Mouse (Mus musculus): ENCODE data around the gene Ifna11.
"Not testable (repeated sequence)": the region's sequence is repeated elsewhere in the genome, so short reads cannot be mapped to it uniquely, and the experiment has no call there.

Ifna11 gene

DNA sequence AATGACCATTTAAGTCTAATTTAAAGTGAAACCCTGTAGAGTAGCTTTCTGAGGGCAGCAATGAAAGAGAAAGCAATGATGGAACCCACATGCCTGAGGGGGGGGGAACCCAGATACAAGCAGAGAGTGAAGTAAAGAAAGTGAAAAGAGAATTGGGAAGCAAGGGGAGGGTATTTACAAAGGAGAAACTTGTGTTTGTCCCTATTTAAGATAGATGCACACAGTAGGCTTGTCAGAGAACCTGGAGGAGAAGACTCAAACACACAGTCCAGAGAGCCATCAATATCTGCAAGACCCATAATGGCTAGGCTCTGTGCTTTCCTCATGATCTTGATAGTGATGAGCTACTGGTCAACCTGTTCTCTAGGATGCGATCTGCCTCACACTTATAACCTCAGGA is at the start of gene Ifna11:
Ifna11 (plus strand) TSS at position 301 of the 400 bp plus-strand sequence.
- no peak for DNase-seq (ENCODE audit: low spot score in 2 of 2)

DNA sequence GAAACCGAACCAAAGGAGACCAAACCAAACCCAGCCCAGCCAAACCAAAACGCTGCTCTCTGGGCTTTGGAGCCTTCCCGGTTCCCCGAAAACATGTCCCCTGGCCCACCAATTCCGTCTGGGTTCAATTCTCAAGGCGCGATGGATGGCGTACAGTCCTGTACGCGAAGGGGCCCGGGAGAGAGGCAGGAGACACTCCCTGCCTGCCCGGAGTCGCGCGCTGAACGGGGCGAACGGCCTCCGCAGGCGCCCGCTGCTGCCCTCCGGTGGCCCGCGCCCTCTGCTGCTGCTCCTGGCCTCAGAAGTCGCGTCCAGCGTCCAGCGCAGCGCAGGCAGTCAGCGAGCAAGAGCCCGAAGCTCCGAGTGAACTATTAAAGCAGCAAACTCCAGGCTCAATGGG is 46.2 kb upstream of the Ifna11 start, which contains the start of gene Gm13290:
Gm13290 (plus strand) TSS at position 301 of the 400 bp plus-strand sequence.
- DNase-seq (ENCODE audit: low spot score in 2 of 2): not testable (repeated sequence)

DNA sequence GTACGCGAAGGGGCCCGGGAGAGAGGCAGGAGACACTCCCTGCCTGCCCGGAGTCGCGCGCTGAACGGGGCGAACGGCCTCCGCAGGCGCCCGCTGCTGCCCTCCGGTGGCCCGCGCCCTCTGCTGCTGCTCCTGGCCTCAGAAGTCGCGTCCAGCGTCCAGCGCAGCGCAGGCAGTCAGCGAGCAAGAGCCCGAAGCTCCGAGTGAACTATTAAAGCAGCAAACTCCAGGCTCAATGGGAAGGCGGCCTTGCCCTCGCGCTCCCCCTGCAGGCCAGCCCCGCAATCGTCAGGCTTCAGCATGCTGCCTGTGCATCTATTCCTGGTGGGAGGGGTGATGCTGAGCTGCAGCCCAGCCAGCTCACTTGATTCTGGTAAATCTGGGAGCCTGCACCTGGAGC is 43.1 kb upstream of the Ifna11 start, which contains the start of gene Gm13289:
Gm13289 (plus strand) TSS at position 301 of the 400 bp plus-strand sequence.
- not testable (repeated sequence) for DNase-seq (ENCODE audit: low spot score in 2 of 2)

DNA sequence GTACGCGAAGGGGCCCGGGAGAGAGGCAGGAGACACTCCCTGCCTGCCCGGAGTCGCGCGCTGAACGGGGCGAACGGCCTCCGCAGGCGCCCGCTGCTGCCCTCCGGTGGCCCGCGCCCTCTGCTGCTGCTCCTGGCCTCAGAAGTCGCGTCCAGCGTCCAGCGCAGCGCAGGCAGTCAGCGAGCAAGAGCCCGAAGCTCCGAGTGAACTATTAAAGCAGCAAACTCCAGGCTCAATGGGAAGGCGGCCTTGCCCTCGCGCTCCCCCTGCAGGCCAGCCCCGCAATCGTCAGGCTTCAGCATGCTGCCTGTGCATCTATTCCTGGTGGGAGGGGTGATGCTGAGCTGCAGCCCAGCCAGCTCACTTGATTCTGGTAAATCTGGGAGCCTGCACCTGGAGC is 40.2 kb upstream of the Ifna11 start, which contains the start of gene Gm13272:
Gm13272 (plus strand) TSS at position 301 of the 400 bp plus-strand sequence.
- not testable (repeated sequence) for DNase-seq (ENCODE audit: low spot score in 2 of 2)

DNA sequence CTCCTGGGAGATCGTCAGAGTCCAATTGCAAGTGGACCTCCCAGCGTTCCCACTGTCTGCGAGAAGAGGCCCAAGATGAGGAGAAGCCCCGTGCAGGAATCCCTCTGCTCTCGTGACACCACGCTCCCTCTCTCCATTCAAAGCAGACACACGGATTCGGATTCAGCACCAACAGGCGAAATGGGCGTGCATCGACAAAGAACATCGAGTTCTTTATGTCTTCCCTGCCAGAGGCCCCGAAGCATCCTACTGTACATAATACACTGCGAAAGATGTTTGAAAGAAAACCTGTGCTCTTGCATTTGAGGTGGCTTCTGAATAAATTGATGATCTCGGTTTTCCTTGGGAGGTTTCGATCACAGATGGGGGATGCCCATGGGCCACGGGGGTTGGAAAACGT is 39.4 kb upstream of the Ifna11 start:
- DNase-seq (ENCODE audit: low spot score in 2 of 2): not testable (repeated sequence)

DNA sequence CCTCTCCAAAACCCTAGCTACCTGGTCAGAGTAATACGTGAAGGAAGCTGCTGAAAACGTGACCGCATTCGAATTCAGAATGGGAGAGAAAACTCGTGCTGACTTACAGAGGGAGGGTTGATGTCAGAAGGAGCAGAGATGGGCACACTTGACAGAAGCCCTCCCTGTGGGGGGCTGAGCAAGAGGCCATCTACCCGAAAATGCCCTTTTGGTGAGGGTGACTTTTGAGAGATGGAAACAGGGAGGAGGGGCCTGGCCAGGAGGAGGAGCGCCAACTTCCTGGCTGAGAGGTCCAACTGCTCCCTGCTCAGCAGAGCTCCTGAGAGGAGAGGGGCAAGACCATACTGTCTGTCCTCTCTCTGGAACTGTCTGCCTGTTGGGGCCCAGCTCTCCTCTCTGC is 37.9 kb upstream of the Ifna11 start, which contains the start of gene Ifnz:
Ifnz (plus strand) TSS at position 301 of the 400 bp plus-strand sequence.
- DNase-seq (ENCODE audit: low spot score in 2 of 2): not testable (repeated sequence)

DNA sequence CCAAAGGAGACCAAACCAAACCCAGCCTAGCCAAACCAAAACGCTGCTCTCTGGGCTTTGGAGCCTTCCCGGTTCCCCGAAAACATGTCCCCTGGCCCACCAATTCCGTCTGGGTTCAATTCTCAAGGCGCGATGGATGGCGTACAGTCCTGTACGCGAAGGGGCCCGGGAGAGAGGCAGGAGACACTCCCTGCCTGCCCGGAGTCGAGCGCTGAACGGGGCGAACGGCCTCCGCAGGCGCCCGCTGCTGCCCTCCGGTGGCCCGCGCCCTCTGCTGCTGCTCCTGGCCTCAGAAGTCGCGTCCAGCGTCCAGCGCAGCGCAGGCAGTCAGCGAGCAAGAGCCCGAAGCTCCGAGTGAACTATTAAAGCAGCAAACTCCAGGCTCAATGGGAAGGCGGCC is 37.4 kb upstream of the Ifna11 start:
- DNase-seq (ENCODE audit: low spot score in 2 of 2): not testable (repeated sequence)

DNA sequence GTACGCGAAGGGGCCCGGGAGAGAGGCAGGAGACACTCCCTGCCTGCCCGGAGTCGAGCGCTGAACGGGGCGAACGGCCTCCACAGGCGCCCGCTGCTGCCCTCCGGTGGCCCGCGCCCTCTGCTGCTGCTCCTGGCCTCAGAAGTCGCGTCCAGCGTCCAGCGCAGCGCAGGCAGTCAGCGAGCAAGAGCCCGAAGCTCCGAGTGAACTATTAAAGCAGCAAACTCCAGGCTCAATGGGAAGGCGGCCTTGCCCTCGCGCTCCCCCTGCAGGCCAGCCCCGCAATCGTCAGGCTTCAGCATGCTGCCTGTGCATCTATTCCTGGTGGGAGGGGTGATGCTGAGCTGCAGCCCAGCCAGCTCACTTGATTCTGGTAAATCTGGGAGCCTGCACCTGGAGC is 34.4 kb upstream of the Ifna11 start, which contains the start of gene Gm13276:
Gm13276 (plus strand) TSS at position 301 of the 400 bp plus-strand sequence.
- DNase-seq (ENCODE audit: low spot score in 2 of 2): not testable (repeated sequence)

DNA sequence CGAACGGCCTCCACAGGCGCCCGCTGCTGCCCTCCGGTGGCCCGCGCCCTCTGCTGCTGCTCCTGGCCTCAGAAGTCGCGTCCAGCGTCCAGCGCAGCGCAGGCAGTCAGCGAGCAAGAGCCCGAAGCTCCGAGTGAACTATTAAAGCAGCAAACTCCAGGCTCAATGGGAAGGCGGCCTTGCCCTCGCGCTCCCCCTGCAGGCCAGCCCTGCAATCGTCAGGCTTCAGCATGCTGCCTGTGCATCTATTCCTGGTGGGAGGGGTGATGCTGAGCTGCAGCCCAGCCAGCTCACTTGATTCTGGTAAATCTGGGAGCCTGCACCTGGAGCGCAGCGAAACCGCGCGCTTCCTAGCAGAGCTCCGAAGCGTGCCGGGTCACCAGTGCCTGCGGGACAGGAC is 31.4 kb upstream of the Ifna11 start, which contains the start of gene Gm13277:
Gm13277 (plus strand) TSS at position 231 of the 400 bp plus-strand sequence.
- peak; percentile 29 to 69 for DNase-seq (ENCODE audit: low spot score in 2 of 2)

DNA sequence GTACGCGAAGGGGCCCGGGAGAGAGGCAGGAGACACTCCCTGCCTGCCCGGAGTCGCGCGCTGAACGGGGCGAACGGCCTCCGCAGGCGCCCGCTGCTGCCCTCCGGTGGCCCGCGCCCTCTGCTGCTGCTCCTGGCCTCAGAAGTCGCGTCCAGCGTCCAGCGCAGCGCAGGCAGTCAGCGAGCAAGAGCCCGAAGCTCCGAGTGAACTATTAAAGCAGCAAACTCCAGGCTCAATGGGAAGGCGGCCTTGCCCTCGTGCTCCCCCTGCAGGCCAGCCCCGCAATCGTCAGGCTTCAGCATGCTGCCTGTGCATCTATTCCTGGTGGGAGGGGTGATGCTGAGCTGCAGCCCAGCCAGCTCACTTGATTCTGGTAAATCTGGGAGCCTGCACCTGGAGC is 28.5 kb upstream of the Ifna11 start, which contains the start of gene Gm13278:
Gm13278 (plus strand) TSS at position 301 of the 400 bp plus-strand sequence.
- DNase-seq (ENCODE audit: low spot score in 2 of 2): not testable (repeated sequence)

DNA sequence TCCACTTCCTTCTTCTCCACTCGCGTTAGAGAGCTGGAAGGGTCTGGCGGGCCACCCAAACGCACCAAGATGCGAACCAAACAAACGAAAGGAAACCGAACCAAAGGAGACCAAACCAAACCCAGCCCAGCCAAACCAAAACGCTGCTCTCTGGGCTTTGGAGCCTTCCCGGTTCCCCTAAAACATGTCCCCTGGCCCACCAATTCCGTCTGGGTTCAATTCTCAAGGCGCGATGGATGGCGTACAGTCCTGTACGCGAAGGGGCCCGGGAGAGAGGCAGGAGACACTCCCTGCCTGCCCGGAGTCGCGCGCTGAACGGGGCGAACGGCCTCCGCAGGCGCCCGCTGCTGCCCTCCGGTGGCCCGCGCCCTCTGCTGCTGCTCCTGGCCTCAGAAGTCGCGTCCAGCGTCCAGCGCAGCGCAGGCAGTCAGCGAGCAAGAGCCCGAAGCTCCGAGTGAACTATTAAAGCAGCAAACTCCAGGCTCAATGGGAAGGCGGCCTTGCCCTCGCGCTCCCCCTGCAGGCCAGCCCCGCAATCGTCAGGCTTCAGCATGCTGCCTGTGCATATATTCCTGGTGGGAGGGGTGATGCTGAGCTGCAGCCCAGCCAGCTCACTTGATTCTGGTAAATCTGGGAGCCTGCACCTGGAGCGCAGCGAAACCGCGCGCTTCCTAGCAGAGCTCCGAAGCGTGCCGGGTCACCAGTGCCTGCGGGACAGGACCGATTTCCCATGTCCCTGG is 25.7 kb upstream of the Ifna11 start, which contains the start of gene Gm13275:
Gm13275 (plus strand) TSS at position 552 of the 740 bp plus-strand sequence.
- peak; percentile 42 to 64 for DNase-seq (ENCODE audit: low spot score in 2 of 2)

DNA sequence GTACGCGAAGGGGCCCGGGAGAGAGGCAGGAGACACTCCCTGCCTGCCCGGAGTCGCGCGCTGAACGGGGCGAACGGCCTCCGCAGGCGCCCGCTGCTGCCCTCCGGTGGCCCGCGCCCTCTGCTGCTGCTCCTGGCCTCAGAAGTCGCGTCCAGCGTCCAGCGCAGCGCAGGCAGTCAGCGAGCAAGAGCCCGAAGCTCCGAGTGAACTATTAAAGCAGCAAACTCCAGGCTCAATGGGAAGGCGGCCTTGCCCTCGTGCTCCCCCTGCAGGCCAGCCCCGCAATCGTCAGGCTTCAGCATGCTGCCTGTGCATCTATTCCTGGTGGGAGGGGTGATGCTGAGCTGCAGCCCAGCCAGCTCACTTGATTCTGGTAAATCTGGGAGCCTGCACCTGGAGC is 22.7 kb upstream of the Ifna11 start, which contains the start of gene Gm13279:
Gm13279 (plus strand) TSS at position 301 of the 400 bp plus-strand sequence.
- not testable (repeated sequence) for DNase-seq (ENCODE audit: low spot score in 2 of 2)

DNA sequence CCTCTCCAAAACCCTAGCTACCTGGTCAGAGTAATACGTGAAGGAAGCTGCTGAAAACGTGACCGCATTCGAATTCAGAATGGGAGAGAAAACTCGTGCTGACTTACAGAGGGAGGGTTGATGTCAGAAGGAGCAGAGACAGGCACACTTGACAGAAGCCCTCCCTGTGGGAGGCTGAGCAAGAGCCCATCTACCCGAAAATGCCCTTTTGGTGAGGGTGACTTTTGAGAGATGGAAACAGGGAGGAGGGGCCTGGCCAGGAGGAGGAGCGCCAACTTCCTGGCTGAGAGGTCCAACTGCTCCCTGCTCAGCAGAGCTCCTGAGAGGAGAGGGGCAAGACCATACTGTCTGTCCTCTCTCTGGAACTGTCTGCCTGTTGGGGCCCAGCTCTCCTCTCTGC is 20.4 kb upstream of the Ifna11 start, which contains the start of gene Gm13285:
Gm13285 (plus strand) TSS at position 301 of the 400 bp plus-strand sequence.
- not testable (repeated sequence) for DNase-seq (ENCODE audit: low spot score in 2 of 2)

DNA sequence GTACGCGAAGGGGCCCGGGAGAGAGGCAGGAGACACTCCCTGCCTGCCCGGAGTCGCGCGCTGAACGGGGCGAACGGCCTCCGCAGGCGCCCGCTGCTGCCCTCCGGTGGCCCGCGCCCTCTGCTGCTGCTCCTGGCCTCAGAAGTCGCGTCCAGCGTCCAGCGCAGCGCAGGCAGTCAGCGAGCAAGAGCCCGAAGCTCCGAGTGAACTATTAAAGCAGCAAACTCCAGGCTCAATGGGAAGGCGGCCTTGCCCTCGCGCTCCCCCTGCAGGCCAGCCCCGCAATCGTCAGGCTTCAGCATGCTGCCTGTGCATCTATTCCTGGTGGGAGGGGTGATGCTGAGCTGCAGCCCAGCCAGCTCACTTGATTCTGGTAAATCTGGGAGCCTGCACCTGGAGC is 16.8 kb upstream of the Ifna11 start, which contains the start of gene Gm13287:
Gm13287 (plus strand) TSS at position 301 of the 400 bp plus-strand sequence.
- DNase-seq (ENCODE audit: low spot score in 2 of 2): not testable (repeated sequence)

DNA sequence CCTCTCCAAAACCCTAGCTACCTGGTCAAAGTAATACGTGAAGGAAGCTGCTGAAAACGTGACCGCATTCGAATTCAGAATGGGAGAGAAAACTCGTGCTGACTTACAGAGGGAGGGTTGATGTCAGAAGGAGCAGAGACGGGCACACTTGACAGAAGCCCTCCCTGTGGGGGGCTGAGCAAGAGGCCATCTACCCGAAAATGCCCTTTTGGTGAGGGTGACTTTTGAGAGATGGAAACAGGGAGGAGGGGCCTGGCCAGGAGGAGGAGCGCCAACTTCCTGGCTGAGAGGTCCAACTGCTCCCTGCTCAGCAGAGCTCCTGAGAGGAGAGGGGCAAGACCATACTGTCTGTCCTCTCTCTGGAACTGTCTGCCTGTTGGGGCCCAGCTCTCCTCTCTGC is 14.5 kb upstream of the Ifna11 start, which contains the start of gene Gm13288:
Gm13288 (plus strand) TSS at position 301 of the 400 bp plus-strand sequence.
- DNase-seq (ENCODE audit: low spot score in 2 of 2): not testable (repeated sequence)

DNA sequence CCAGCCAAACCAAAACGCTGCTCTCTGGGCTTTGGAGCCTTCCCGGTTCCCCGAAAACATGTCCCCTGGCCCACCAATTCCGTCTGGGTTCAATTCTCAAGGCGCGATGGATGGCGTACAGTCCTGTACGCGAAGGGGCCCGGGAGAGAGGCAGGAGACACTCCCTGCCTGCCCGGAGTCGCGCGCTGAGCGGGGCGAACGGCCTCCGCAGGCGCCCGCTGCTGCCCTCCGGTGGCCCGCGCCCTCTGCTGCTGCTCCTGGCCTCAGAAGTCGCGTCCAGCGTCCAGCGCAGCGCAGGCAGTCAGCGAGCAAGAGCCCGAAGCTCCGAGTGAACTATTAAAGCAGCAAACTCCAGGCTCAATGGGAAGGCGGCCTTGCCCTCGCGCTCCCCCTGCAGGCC is 14.0 kb upstream of the Ifna11 start:
- DNase-seq (ENCODE audit: low spot score in 2 of 2): peak in 1 of 2 experiments; percentile 7

DNA sequence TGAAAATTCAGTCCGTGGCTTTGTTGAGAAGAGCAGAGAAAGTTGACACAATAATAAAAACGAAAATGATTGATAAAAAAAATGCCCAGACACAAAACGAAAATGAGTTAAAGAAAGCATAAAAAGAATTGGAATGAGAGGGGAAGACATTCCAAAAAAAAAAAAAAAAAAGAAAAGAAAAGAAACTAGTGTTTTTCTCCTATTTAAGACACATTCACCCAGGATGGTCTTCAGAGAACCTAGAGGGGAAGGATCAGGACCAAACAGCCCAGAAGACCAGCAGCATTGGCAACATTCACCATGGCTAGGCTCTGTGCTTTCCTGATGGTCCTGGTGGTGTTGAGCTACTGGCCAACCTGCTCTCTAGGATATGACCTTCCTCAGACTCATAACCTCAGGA is 3.8 kb upstream of the Ifna11 start, which contains the start of gene Ifna7:
Ifna7 (plus strand) TSS at position 301 of the 400 bp plus-strand sequence.
- no peak for DNase-seq (ENCODE audit: low spot score in 2 of 2)

DNA sequence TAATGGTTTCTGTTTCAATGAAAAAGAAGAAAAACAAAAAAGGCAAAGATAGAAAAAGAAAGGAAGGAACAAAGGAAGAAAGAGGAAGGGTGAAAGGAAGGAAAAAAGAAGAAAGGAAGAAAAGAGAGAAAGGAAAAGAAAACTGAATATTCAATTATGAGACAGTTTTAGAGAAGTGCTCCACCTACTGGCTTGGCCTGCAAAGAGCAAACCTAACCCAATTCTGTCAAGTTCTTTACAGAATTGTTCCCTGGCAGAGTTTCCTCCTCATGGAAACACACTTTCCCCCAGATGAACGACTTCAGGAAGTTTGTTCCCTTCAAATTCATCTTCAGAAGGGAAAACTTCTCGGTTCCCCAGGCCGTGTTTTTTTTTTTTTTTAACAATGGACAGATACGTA is 3.2 kb downstream of the Ifna11 start:
- DNase-seq (ENCODE audit: low spot score in 2 of 2): peak in 1 of 2 experiments; percentile 8

DNA sequence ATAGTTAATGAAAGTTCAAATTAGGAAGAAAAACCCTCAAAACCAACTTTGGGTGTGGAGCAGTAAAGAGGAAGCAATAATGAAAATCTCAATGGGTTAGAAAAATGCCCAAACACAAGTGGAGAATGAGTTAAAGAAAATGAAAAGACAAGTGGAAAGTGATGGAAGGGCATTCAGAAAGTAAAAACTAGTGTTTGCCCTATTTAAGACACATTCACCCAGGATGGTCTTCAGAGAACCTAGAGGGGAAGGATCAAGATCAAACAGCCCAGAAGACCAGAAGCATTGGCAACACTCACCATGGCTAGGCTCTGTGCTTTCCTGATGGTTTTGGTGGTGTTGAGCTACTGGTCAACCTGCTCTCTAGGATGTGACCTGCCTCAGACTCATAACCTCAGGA is 7.4 kb downstream of the Ifna11 start, which contains the start of gene Ifna6:
Ifna6 (plus strand) TSS at position 301 of the 400 bp plus-strand sequence.
- not testable (repeated sequence) for DNase-seq (ENCODE audit: low spot score in 2 of 2)

DNA sequence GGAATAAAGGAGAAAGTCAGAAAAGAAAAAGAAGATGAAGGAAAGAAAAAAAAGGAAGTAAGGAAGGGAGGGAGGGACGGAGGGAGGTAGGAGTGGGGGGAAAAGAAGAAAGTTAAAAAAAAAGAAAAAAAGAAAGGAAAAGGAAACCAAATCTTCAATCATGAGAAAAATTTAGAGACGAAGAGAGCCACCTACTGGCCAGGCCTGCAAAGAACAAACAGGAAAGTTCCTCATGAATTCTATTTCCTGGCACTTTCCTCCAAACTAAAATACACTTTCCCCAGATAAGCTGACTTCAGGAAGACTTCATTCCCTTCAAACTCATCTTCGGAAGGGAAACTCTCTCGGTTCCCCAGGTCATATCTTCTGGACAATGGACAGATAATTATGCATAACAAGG is 10.8 kb downstream of the Ifna11 start:
- DNase-seq (ENCODE audit: low spot score in 2 of 2): peak in 1 of 2 experiments; percentile 17

DNA sequence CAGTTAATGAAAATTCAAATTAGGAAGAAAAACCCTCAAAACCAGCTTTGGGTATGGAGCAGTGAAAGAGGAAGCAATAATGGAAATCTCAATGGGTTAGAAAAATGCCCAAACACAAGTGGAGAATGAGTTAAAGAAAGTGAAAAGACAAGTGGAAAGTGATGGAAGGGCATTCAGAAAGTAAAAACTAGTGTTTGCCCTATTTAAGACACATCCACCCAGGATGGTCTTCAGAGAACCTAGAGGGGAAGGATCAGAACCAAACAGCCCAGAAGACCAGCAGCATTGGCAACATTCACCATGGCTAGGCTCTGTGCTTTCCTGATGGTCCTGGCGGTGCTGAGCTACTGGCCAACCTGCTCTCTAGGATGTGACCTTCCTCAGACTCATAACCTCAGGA is 15.5 kb downstream of the Ifna11 start, which contains the start of gene Ifna5:
Ifna5 (plus strand) TSS at position 301 of the 400 bp plus-strand sequence.
- DNase-seq (ENCODE audit: low spot score in 2 of 2): not testable (repeated sequence)

DNA sequence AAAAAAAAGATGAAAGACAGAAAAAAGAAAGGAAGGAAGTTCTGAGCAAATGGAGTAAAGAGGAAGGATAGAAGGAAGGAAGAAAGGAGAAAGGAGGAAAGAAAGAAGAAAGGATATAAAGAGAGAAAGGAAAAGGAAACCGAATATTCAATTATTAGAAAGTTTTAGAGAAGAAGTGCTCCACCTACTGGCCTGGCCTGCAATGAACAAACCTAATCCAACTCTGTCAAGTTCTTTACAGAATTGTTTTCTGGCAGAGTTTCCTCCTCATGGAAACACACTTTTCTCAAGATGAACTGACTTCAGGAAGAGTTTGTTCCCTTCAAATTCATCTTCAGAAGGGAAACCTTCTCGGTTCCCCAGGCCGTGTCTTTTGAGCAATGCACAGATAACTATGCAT is 19.1 kb downstream of the Ifna11 start:
- no peak for DNase-seq (ENCODE audit: low spot score in 2 of 2)

Data from cerebellum, postnatal 4 days (tissue).